Mouse (Mus musculus): Measurements from ENCODE around the gene Atg4a-ps. TPM values are rescaled to one million over a fixed set of nuclear protein-coding genes. Genes with fewer than 3 reads are reported as not detected.

The Atg4a-ps gene
- polyA plus RNA-seq, 1 experiment from 2014 or later = 0.15 TPM

DNA sequence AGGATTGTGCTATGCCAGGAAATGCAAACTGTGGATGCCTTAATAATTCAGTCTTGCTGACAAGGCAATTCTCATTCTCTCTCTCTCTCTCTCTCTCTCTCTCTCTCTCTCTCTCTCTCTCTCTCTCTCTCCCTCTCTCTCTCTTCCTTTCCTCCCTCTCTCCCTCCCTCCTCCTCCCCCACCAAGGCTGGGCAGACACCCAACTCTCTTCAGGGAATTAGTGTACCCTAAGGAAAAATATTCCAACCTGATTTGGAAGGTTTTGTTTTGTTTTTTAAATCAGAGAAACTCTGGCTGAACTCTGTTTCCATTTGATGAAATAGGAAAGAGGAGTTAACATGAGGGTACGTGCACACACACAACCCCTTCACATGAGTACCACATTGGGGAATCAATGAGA, 44.3 kb downstream of the Atg4a-ps start:
- no peaks in the 10 kb centered on the region for H3K9me3 ChIP-seq (ENCODE audit: control insufficient read depth, low read length)
- no peak overlapping the region for H3K27ac ChIP-seq (ENCODE audit: low read depth)
- 80% methylated on average over 1 of the region's 1 CpGs for WGBS
- no peak overlapping the region for H3K4me2 ChIP-seq (ENCODE audit: low read length)
- no peak overlapping the region for H3K4me3 ChIP-seq (ENCODE audit: low read depth, low read length)
- H3K27me3 ChIP-seq (replicated peaks; ENCODE audit: control insufficient read depth, insufficient read depth, low read length) = no peaks in the 10 kb centered on the region
- DNase-seq (ENCODE audit: low spot score) (no peak), ATAC-seq (replicated peaks; ENCODE audit: low FRiP score, low TSS enrichment, low read depth) (no peak)
- H3K4me1 ChIP-seq (replicated peaks; ENCODE audit: control insufficient read depth, insufficient read depth, low read length) = no peaks in the 10 kb centered on the region
- no peaks in the 10 kb centered on the region for H3K36me3 ChIP-seq (ENCODE audit: control insufficient read depth, insufficient read depth, low read length)
- no peak overlapping the region for H3K9ac ChIP-seq (ENCODE audit: low read length)

DNA sequence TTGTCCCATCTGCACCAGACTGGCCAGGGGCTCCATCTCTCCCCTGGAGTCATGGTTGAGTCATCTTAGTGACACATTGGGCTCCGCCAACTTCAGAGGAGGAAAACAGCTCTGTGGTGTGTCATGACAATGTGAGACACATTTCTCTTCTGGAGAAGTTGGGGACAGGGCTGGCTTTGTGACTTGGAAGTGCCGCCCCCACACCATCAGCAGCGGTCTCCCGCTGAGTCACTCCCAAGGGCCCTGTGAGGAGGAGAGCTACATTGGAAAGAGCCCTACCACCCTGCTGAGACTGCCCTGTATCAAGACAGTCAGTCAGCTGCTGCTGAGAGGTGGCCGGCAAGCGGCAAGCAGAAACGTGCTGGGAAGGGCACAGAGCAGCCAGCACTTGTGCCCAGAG, 44.9 kb downstream of the Atg4a-ps start:
- DNase-seq (ENCODE audit: low spot score) (no peak), ATAC-seq (replicated peaks; ENCODE audit: low FRiP score, low TSS enrichment, low read depth) (no peak)
- Histone ChIP-seq H3K36me3 (ENCODE audit: control insufficient read depth, insufficient read depth, low read length) (no peaks in the 10 kb centered on the region), H3K9ac (ENCODE audit: low read length) (no peak overlapping the region), H3K4me3 (ENCODE audit: low read depth, low read length) (no peak overlapping the region), H3K27me3 (replicated peaks; ENCODE audit: control insufficient read depth, insufficient read depth, low read length) (no peaks in the 10 kb centered on the region), H3K9me3 (ENCODE audit: control insufficient read depth, low read length) (no peaks in the 10 kb centered on the region), H3K4me2 (ENCODE audit: low read length) (no peak overlapping the region), H3K27ac (ENCODE audit: low read depth) (no peak overlapping the region), H3K4me1 (replicated peaks; ENCODE audit: control insufficient read depth, insufficient read depth, low read length) (no peaks in the 10 kb centered on the region)
- WGBS = 51% methylated on average over 7 of the region's 7 CpGs

GRCm38 (mm10) chr3:103597586-103597985, 48.3 kb downstream of the Atg4a-ps start:
- Histone ChIP-seq H3K27me3 (replicated peaks; ENCODE audit: control insufficient read depth, insufficient read depth, low read length) (no peaks in the 10 kb centered on the region), H3K36me3 (ENCODE audit: control insufficient read depth, insufficient read depth, low read length) (no peaks in the 10 kb centered on the region), H3K4me2 (ENCODE audit: low read length) (no peak overlapping the region), H3K9ac (ENCODE audit: low read length) (no peak overlapping the region), H3K4me3 (ENCODE audit: low read depth, low read length) (no peak overlapping the region), H3K9me3 (ENCODE audit: control insufficient read depth, low read length) (no peaks in the 10 kb centered on the region), H3K27ac (ENCODE audit: low read depth) (no peak overlapping the region), H3K4me1 (replicated peaks; ENCODE audit: control insufficient read depth, insufficient read depth, low read length) (no peaks in the 10 kb centered on the region)
- no peak for ATAC-seq (replicated peaks; ENCODE audit: low FRiP score, low TSS enrichment, low read depth)
- DNase-seq (ENCODE audit: low spot score) = no peak
- WGBS = 80% methylated on average over 4 of the region's 4 CpGs

DNA sequence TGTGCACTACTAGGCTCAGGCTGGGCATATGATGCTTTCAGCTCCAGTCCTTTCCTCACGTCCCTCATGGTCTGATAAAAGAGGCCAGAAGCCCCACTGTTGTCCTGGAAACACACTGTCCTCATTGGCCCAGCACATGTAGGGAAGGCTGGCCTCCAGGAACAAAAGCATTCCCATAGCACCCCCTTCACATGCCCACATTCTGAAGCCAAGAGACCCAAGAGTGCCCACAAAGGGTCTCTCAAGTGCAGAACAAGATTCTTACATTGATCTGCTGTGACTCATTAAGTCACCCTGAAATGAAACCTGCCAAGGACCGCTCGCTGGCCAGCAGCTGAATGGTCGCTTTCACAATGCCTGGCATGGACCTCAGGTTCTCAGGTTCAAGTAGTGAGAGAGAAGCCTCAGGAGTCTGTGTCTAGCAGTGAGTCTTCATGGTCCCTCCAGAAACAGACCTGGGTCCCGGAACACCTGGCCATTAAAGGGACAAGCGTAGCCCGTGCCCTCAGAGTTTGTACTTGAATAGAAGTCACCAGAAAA, 50.5 kb downstream of the Atg4a-ps start:
- Histone ChIP-seq H3K9ac (ENCODE audit: low read length) (no peak overlapping the region), H3K36me3 (ENCODE audit: control insufficient read depth, insufficient read depth, low read length) (no peaks in the 10 kb centered on the region), H3K27ac (ENCODE audit: low read depth) (no peak overlapping the region), H3K27me3 (replicated peaks; ENCODE audit: control insufficient read depth, insufficient read depth, low read length) (no peaks in the 10 kb centered on the region), H3K4me3 (ENCODE audit: low read depth, low read length) (no peak overlapping the region), H3K4me1 (replicated peaks; ENCODE audit: control insufficient read depth, insufficient read depth, low read length) (no peaks in the 10 kb centered on the region), H3K9me3 (ENCODE audit: control insufficient read depth, low read length) (no peaks in the 10 kb centered on the region), H3K4me2 (ENCODE audit: low read length) (no peak overlapping the region)
- ATAC-seq (replicated peaks; ENCODE audit: low FRiP score, low TSS enrichment, low read depth) = no peak
- 80% methylated on average over 7 of the region's 7 CpGs for WGBS
- DNase-seq (ENCODE audit: low spot score) = no peak

Small RNAs within 50 kb of the gene (microRNA-seq; reads per million reads assigned to microRNA genes)
- gene Gm25325 = not detected

Other genes with a start within 250 kb of the Atg4a-ps start
- 1.7 TPM in 2 replicates for gene Syt6, start 70.8 kb downstream of the Atg4a-ps start, polyA plus RNA-seq (2014; fragmentation: Nextera tagmentation; extraction: Ambion mirVana)
- 66.6 and 79.3 TPM in 2 replicates for gene Olfml3, start 91.9 kb upstream of the Atg4a-ps start, polyA plus RNA-seq (2014; fragmentation: Nextera tagmentation; extraction: Ambion mirVana)
- gene Gm10964, start 93.3 kb upstream of the Atg4a-ps start, polyA plus RNA-seq (2014; fragmentation: Nextera tagmentation; extraction: Ambion mirVana) = not detected in 2 replicates
- gene Hipk1, start 145.5 kb upstream of the Atg4a-ps start, polyA plus RNA-seq (2014; fragmentation: Nextera tagmentation; extraction: Ambion mirVana) = 14.4 and 15.8 TPM in 2 replicates
- gene Dclre1b, start 163.4 kb upstream of the Atg4a-ps start, polyA plus RNA-seq (2014; fragmentation: Nextera tagmentation; extraction: Ambion mirVana) = 23.9 and 34.2 TPM in 2 replicates
- gene Ap4b1, start 163.5 kb upstream of the Atg4a-ps start, polyA plus RNA-seq (2014; fragmentation: Nextera tagmentation; extraction: Ambion mirVana) = 19.9 and 21.4 TPM in 2 replicates
- 0.44 and 0.55 TPM in 2 replicates for gene Gm43064, start 163.5 kb upstream of the Atg4a-ps start, polyA plus RNA-seq (2014; fragmentation: Nextera tagmentation; extraction: Ambion mirVana)
- gene Bcl2l15, start 186.5 kb upstream of the Atg4a-ps start, polyA plus RNA-seq (2014; fragmentation: Nextera tagmentation; extraction: Ambion mirVana) = 0.13 and 0.38 TPM in 2 replicates
- 0.72 and 0.81 TPM in 2 replicates for gene Ptpn22, start 213.7 kb upstream of the Atg4a-ps start, polyA plus RNA-seq (2014; fragmentation: Nextera tagmentation; extraction: Ambion mirVana)

Measured in intestine, embryonic 14.5 days (tissue).